Mouse (Mus musculus) embryonic facial prominence, embryonic 14.5 days (tissue): Measurements from ENCODE around the gene Hlcs. TPM values are rescaled to one million over a fixed set of nuclear protein-coding genes. Genes with fewer than 3 reads are reported as not detected.
A peak's percentile ranks its signal among the peaks of the same experiment; 100 is the strongest.

Experiments used
- ATAC-seq: fragments of 200-750 bp; cut with Nextera tagmentation; 2 replicates; pipeline ENCODE4 v1.8.0; 2017; ENCODE audit warnings: low read depth, moderate number of reproducible peaks, moderate TSS enrichment
- DNase-seq: peaks from one replicate; pipeline ENCODE4 v3.0.0-alpha.2; 2015; ENCODE audit warnings: low spot score
- H3K27ac ChIP-seq: fragments of 300-500 bp; sonication (generic); replicated peaks from 2 replicates; pipeline ENCODE4 v1.5.1; 2014; ENCODE audit warnings: low read depth, mild to moderate bottlenecking, low read length, moderate library complexity
- H3K27me3 ChIP-seq: fragments of 300-500 bp; sonication (generic); replicated peaks from 2 replicates; pipeline ENCODE4 v1.6.1; 2014; ENCODE audit warnings: low read length; ENCODE audit not compliant: control insufficient read depth, insufficient read depth
- H3K36me3 ChIP-seq: fragments of 300-500 bp; sonication (generic); 2 replicates; pipeline ENCODE4 v1.6.1; 2014; ENCODE audit warnings: low read length, mixed read lengths; ENCODE audit not compliant: control insufficient read depth, insufficient read depth
- H3K4me1 ChIP-seq: fragments of 300-500 bp; sonication (generic); 2 replicates; pipeline ENCODE4 v1.6.1; 2014; ENCODE audit warnings: antibody characterized with exemption, low read length; ENCODE audit not compliant: control insufficient read depth, insufficient read depth
- H3K4me2 ChIP-seq: fragments of 300-500 bp; sonication (generic); 2 replicates; pipeline ENCODE4 v1.6.1; 2014; ENCODE audit warnings: low read depth, mild to moderate bottlenecking, low read length, moderate library complexity, mixed read lengths
- H3K4me3 ChIP-seq: fragments of 300-500 bp; sonication (generic); 2 replicates; pipeline ENCODE4 v1.5.1; 2014; ENCODE audit warnings: low read depth, mild to moderate bottlenecking, low read length
- H3K9ac ChIP-seq: fragments of 300-500 bp; sonication (generic); 2 replicates; pipeline ENCODE4 v1.6.1; 2014; ENCODE audit warnings: low read depth, mild to moderate bottlenecking, low read length, moderate library complexity, mixed read lengths
- H3K9me3 ChIP-seq: fragments of 300-500 bp; sonication (generic); 2 replicates; pipeline ENCODE4 v1.6.1; 2016; ENCODE audit warnings: low read length; ENCODE audit not compliant: control insufficient read depth
- whole genome bisulfite sequencing: fragments of 180-500 bp; shearing (Covaris S2); extraction: QIAGEN DNeasy Blood & Tissue Kit; methylation state at CpG from one replicate; pipeline ENCODE4 v1.1.7; 2014; 5-methylcytosine and 5-hydroxymethylcytosine counted together
- polyA plus RNA-seq: library from polyadenylated mRNA; unstranded; fragments of >200 nt; fragmentation: Nextera tagmentation; extraction: Ambion mirVana; gene quantifications from 2 replicates; pipeline ENCODE4 v1.2.1, GENCODE M21; 2014

Gene Hlcs
- polyA plus RNA-seq, 1 experiment from 2014 or later, result 6.8 TPM

GRCm38 (mm10) chr16:94237130-94237484 lies 76.3 kb downstream of the Hlcs start:
- H3K4me3 ChIP-seq, result no peak overlapping the region
- H3K9me3 ChIP-seq, result no peaks in the 10 kb centered on the region
- ATAC-seq (no peak), DNase-seq (no peak)
- H3K4me2 ChIP-seq, result no peak overlapping the region
- no peak overlapping the region for H3K27ac ChIP-seq
- H3K36me3 ChIP-seq, result no peaks in the 10 kb centered on the region
- H3K27me3 ChIP-seq, result no peaks in the 10 kb centered on the region
- 71% methylated on average over 6 of the region's 6 CpGs for WGBS
- no peaks in the 10 kb centered on the region for H3K4me1 ChIP-seq
- H3K9ac ChIP-seq, result no peak overlapping the region

GRCm38 (mm10) chr16:94236226-94237129 lies 76.9 kb downstream of the Hlcs start:
- 53% methylated on average over 16 of the region's 16 CpGs for WGBS
- ATAC-seq, result no peak
- peak; percentile 49 for DNase-seq

GRCm38 (mm10) chr16:94235718-94236117 lies 77.7 kb downstream of the Hlcs start:
- no peaks in the 10 kb centered on the region for H3K4me1 ChIP-seq
- no peak overlapping the region for H3K27ac ChIP-seq
- H3K36me3 ChIP-seq, result no peaks in the 10 kb centered on the region
- H3K9me3 ChIP-seq, result no peaks in the 10 kb centered on the region
- DNase-seq (no peak), ATAC-seq (no peak)
- no peak overlapping the region for H3K4me3 ChIP-seq
- WGBS, result 87% methylated on average over 6 of the region's 6 CpGs
- H3K27me3 ChIP-seq, result no peaks in the 10 kb centered on the region
- H3K9ac ChIP-seq, result no peak overlapping the region
- no peak overlapping the region for H3K4me2 ChIP-seq

More at GRCm38 (mm10) chr16:94236226-94237129, 76.9 kb downstream of the Hlcs start:
- H3K9ac ChIP-seq, result no peak overlapping the region
- no peak overlapping the region for H3K4me3 ChIP-seq
- no peaks in the 10 kb centered on the region for H3K36me3 ChIP-seq
- no peaks in the 10 kb centered on the region for H3K27me3 ChIP-seq
- H3K27ac ChIP-seq, result no peak overlapping the region
- H3K9me3 ChIP-seq, result no peaks in the 10 kb centered on the region
- no peak overlapping the region for H3K4me2 ChIP-seq
- H3K4me1 ChIP-seq, result no peaks in the 10 kb centered on the region

GRCm38 (mm10) chr16:94234202-94234601 lies 79.2 kb downstream of the Hlcs start:
- Histone ChIP-seq H3K4me2 (no peak overlapping the region), H3K36me3 (no peaks in the 10 kb centered on the region), H3K9ac (no peak overlapping the region), H3K4me3 (no peak overlapping the region), H3K27me3 (no peaks in the 10 kb centered on the region), H3K9me3 (no peaks in the 10 kb centered on the region), H3K27ac (no peak overlapping the region), H3K4me1 (no peaks in the 10 kb centered on the region)
- no peak for DNase-seq
- no peak for ATAC-seq
- 59% methylated on average over 4 of the region's 4 CpGs for WGBS

GRCm38 (mm10) chr16:94230909-94231575 lies 82.3 kb downstream of the Hlcs start:
- no peak overlapping the region for H3K4me3 ChIP-seq
- H3K4me1 ChIP-seq, result peaks cover 19% of the 10 kb centered on the region
- 78% methylated on average over 12 of the region's 12 CpGs for WGBS
- no peaks in the 10 kb centered on the region for H3K9me3 ChIP-seq
- DNase-seq, result no peak
- H3K27me3 ChIP-seq, result no peaks in the 10 kb centered on the region
- H3K9ac ChIP-seq, result no peak overlapping the region
- no peaks in the 10 kb centered on the region for H3K36me3 ChIP-seq
- no peak for ATAC-seq
- H3K27ac ChIP-seq, result no peak overlapping the region
- H3K4me2 ChIP-seq, result no peak overlapping the region

- Histone ChIP-seq H3K9me3 (no peaks in the 10 kb centered on the region), H3K4me1 (peaks cover 19% of the 10 kb centered on the region), H3K4me2 (no peak overlapping the region), H3K9ac (no peak overlapping the region), H3K27ac (no peak overlapping the region), H3K4me3 (no peak overlapping the region), H3K27me3 (no peaks in the 10 kb centered on the region), H3K36me3 (no peaks in the 10 kb centered on the region)
- 62% methylated on average over 4 of the region's 4 CpGs for WGBS
- DNase-seq (no peak), ATAC-seq (no peak)
Measured at GRCm38 (mm10) chr16:94230499-94230898, 82.9 kb downstream of the Hlcs start.

- Histone ChIP-seq H3K9ac (no peak overlapping the region), H3K36me3 (no peaks in the 10 kb centered on the region), H3K4me3 (no peak overlapping the region), H3K4me2 (no peak overlapping the region), H3K9me3 (no peaks in the 10 kb centered on the region), H3K27ac (no peak overlapping the region), H3K4me1 (peaks cover 19% of the 10 kb centered on the region), H3K27me3 (no peaks in the 10 kb centered on the region)
- DNase-seq, result no peak
- ATAC-seq, result no peak
- WGBS, result over 99% methylated on average over 7 of the region's 7 CpGs
Measured at GRCm38 (mm10) chr16:94229890-94230289, 83.5 kb downstream of the Hlcs start.

- H3K36me3 ChIP-seq, result no peaks in the 10 kb centered on the region
- H3K9me3 ChIP-seq, result no peaks in the 10 kb centered on the region
- no peak overlapping the region for H3K27ac ChIP-seq
- WGBS, result 83% methylated on average over 18 of the region's 18 CpGs
- no peak for ATAC-seq
- H3K4me3 ChIP-seq, result no peak overlapping the region
- no peak for DNase-seq
- no peak overlapping the region for H3K4me2 ChIP-seq
- no peak overlapping the region for H3K9ac ChIP-seq
- H3K4me1 ChIP-seq, result peaks cover 19% of the 10 kb centered on the region
- H3K27me3 ChIP-seq, result no peaks in the 10 kb centered on the region
Measured at GRCm38 (mm10) chr16:94228858-94229555, 84.4 kb downstream of the Hlcs start.
